Mouse (Mus musculus): ENCODE measurements around the gene Glul.

Gene Glul

GRCm38 (mm10) chr1:153909963-153910291 lies 10.2 kb downstream of the Glul start:
- no peak for DNase-seq

GRCm38 (mm10) chr1:153910423-153910822 lies 10.7 kb downstream of the Glul start:
- DNase-seq, result no peak

- no peak for DNase-seq
Measured at GRCm38 (mm10) chr1:153911276-153911795, 11.6 kb downstream of the Glul start.

- no peak for DNase-seq
Measured at GRCm38 (mm10) chr1:153913869-153914268, 14.1 kb downstream of the Glul start.

- DNase-seq, result no peak
Measured at GRCm38 (mm10) chr1:153918521-153919206, 18.9 kb downstream of the Glul start.

GRCm38 (mm10) chr1:153921642-153922041 lies 21.9 kb downstream of the Glul start:
- DNase-seq, result no peak

GRCm38 (mm10) chr1:153922571-153923021 lies 22.9 kb downstream of the Glul start:
- no peak for DNase-seq

- no peak for DNase-seq
Measured at GRCm38 (mm10) chr1:153924395-153925385, 24.9 kb downstream of the Glul start.

- DNase-seq, result no peak
Measured at GRCm38 (mm10) chr1:153930431-153930830, 30.7 kb downstream of the Glul start.

GRCm38 (mm10) chr1:153933772-153934171 lies 34.0 kb downstream of the Glul start:
- DNase-seq, result no peak

- no peak for DNase-seq
Measured at GRCm38 (mm10) chr1:153935844-153936380, 36.2 kb downstream of the Glul start.

- DNase-seq, result no peak
Measured at GRCm38 (mm10) chr1:153937025-153937424, 37.3 kb downstream of the Glul start.

GRCm38 (mm10) chr1:153940986-153941385 lies 41.2 kb downstream of the Glul start:
- no peak for DNase-seq

- DNase-seq, result no peak
Measured at GRCm38 (mm10) chr1:153945181-153945580, 45.4 kb downstream of the Glul start.

- no peak for DNase-seq
Measured at GRCm38 (mm10) chr1:153946971-153947370, 47.2 kb downstream of the Glul start.

GRCm38 (mm10) chr1:153947837-153948236 lies 48.1 kb downstream of the Glul start:
- DNase-seq, result no peak

- DNase-seq, result no peak
Measured at GRCm38 (mm10) chr1:153953232-153953631, 53.5 kb downstream of the Glul start.

GRCm38 (mm10) chr1:153953797-153954196 lies 54.1 kb downstream of the Glul start:
- no peak for DNase-seq

GRCm38 (mm10) chr1:153957850-153958249 lies 58.1 kb downstream of the Glul start:
- no peak for DNase-seq
